Mouse (Mus musculus) megakaryocyte-erythroid progenitor cell, adult 5-6 weeks (primary cell): ENCODE results near the gene Pold4. TPM values are rescaled to one million over a fixed set of nuclear protein-coding genes. Genes with fewer than 3 reads are reported as not detected.
"Not testable (repeated sequence)": the region's sequence is repeated elsewhere in the genome, so short reads cannot be mapped to it uniquely, and the experiment has no call there.

ENCODE experiments used
- ATAC-seq: replicated peaks from 2 replicates; pipeline ENCODE4 v1.8.0; 2016; ENCODE audit warnings: mild to moderate bottlenecking, inconsistent platforms; ENCODE audit not compliant: severe bottlenecking, poor library complexity, low FRiP score, low TSS enrichment
- total RNA-seq, 2 experiments: library from RNA; stranded (forward) in 1 of 2; stranded (reverse) in 1 of 2; fragments of 200-1000, 215-1000 nt in 1 of 2; fragments of >200 nt in 1 of 2; fragmentation: Nextera tagmentation in 1 of 2; gene quantifications; 2 replicates each; pipeline ENCODE4 v1.2.3; 2014 to 2017

The Pold4 gene
- total RNA-seq, 2 experiments from 2014 or later, result 22.3 to 27.2 TPM

DNA sequence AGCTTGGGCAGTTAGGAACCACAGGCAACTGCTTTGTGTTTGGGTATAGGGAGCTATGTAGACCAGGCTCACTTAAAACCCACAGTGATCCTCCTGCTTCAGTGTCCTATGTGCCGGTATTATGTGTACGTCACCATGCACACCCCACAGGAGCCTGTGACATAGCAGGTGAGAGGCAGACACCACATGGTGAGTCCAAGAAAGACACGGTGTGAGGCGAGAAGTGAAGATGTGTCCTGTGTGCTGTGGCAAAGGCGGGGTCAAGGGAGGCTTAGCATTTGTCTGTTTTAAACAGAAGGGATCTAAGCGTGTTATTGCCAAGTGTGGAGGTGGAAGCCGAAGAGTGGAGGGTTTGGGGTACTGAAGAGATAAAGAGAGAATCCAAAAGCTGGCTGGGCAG lies 4.9 kb upstream of the Pold4 start:
- ATAC-seq, result no peak

DNA sequence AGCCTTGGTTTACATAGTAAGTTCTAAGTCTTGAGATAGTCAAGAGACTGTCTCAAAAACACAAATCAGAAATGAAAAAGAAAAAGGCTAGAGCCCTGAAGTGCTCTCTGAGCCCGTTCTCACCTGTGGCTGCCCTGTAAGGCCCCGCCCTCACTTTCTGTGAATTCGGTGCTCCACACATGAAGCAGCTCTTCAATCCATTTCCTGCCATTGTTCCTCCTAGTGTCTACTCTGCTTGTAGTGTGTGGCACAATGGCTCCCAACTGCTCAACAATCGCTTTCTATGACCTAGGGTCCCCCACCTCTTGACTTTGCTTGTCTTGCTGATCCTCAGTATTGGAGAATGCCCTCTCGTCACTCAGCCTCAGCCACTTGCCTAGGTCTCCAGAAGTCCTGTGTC lies 4.3 kb upstream of the Pold4 start:
- ATAC-seq, result no peak

DNA sequence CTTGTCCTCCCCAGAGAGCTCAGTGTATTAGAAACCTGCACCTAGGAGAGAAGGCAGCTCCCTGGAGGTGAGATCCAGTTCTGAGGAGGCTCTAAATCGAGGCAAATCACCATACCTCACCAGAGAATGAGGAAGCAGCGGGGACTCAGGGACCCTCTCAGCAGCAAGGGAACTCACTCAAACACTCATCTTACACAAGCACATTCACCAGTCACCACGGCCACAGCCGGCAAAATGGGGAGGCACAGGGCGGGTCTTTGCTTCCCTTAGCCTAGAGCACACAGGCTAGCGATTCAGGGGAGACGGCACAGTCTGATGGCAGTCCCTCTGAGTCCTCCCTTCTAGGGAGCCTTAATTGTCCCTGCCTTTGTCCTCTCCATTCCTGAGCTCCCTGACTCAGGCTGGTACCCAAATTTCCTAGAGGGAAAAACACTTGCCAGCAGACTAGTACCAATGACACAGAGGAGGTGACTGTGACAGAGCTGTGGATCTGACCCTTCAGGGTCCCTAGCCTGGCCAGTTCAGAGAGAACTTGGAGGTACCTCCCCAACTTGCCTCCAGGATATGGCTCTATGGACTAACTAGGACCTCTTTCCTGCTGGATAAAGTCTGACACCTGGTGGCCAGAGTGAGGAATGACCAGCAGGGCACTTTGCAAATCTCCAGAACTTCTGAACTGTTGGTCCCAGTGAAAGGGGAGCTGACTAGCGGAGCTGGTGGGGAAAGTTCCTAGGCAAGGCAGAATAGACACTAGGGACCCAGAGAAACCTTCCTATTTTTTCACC lies 3.6 kb upstream of the Pold4 start:
- peak; percentile 34; the same call in 1 of the 2 replicates for ATAC-seq

DNA sequence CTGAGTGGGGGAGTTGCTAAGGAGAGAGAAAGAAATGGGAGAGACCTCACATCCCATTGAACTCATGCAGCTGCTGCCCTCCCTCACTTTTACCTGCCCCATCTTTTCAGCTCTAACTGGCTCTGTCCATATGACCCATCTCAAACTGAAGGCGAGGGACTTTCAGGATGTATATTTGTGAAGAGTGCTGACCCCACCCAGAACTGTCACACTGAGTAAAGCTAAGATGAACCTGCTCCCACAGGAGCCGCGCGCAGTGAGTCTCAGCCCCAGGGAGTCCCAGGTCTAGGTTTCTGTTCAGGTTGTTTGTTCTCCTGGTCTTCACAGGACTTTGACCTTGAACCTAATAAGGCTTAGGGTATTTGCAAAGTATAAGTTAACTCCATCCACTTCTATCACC lies 2.8 kb upstream of the Pold4 start:
- ATAC-seq, result no peak

GRCm38 (mm10) chr19:4229451-4230076 lies 2.1 kb upstream of the Pold4 start:
- no peak for ATAC-seq

DNA sequence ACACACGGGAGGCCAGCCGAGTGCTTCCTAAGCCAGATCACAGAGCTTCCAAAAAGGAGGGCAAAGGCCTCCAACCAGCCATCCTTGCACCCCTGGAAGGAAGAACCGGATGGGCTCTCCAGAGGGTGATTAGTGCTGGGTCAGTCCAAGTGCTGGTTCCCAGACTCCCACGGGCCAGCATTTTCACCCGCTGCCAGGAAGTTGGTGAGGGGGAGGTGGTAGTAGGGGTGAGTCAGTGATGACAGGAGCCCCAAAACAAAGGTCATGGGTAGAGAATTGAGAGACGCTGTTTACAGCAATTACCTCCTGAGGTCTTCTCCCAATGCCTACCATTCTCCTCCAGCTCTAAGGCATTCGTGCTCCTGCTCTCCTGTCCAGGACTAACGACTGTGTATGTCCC lies 1.3 kb upstream of the Pold4 start:
- no peak for ATAC-seq

GRCm38 (mm10) chr19:4232186-4232572 lies 480 bp downstream of the Pold4 start:
- ATAC-seq, result no peak

GRCm38 (mm10) chr19:4232651-4233050 lies 952 bp downstream of the Pold4 start:
- no peak for ATAC-seq

GRCm38 (mm10) chr19:4234548-4234947 lies 2.8 kb downstream of the Pold4 start:
- ATAC-seq, result no peak

DNA sequence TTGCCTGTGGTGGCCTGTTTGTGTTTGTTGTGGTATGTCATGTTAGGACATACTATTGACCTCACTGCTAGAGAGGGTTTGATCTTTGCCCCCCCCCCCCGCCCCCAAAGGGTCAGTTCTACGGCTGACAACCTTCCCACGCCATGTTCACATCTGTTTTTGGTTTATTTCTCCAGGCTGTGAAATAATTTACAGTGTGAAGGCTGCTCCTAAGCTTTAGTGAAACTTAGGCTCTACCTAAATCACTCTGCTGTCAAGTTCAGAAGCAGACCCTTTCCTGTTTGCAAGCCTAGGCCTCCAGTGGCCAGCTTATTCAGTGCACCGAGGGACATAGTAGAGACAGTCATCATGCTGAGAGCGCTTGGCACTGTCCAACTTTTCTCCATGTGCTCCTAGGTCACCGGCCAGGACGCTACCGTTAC lies 8.6 kb downstream of the Pold4 start:
- ATAC-seq, result no peak

DNA sequence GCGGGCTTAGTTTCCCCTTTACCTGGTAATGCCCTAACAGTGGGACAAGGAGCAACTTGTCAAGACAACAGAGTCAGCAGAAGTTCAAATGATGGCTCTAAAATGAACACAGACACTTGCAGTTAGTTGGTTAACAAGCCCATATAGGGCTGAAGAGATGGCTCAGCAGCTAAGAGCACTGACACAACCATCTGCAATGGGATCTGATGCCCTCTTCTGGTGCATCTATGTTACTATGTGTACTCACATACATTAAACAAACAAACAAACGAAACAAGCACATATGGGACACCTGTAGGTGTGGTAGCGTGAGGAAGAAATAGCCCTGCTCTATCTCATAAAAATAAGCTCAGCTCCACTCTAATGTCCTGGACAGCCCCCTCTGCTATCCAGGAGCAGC lies 10.7 kb downstream of the Pold4 start:
- no peak for ATAC-seq

DNA sequence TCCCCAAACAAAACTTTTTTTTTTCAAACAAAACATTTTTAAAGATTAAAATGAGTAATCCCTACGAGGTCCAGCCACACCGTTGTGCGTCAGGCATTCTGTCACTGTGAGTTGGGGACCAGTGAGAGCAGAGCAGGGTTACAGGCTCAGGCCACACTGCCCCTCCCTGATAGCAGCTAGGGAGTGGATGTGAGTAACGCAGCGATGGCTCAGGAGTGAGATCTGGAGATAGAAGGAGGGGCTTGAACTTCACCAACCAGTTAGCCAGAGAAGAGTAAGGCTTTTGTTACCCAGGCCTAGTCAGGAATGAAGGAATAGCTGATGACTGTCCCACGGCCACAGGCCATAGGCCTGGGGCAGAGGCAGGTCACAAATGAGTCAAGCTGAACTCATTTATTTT lies 13.1 kb downstream of the Pold4 start:
- ATAC-seq, result no peak

DNA sequence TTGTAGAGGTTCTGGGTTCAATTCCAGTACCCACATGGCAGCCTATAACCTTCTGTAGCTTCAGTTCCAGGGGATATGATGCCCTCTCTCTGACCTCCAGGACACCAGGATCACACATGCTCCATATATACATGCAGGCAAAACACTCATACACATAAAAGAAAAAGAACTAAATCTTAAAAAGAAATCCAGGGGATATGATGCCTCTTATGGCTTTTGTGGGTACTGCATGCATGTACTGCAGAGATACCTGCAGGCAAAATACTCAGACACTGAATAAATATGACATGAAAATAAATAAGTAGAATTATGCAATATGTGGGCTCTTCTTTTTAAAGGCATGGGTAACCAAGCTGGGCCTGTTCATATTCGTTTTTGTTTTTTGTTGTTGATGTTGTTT lies 15.3 kb downstream of the Pold4 start:
- ATAC-seq, result 0 out of 2 replicates have a peak, but pooled peaks have one; percentile 47

- not testable (repeated sequence) for ATAC-seq
These were observed 17.0 kb downstream of the Pold4 start for GRCm38 (mm10) chr19:4248683-4249082.

GRCm38 (mm10) chr19:4254230-4254629 lies 22.5 kb downstream of the Pold4 start:
- no peak for ATAC-seq

- no peak for ATAC-seq
These were observed 24.0 kb downstream of the Pold4 start for GRCm38 (mm10) chr19:4255583-4256162.

- peak; percentile 86 for ATAC-seq
These were observed 25.7 kb downstream of the Pold4 start for GRCm38 (mm10) chr19:4257216-4257896.

GRCm38 (mm10) chr19:4257897-4258252 lies 26.2 kb downstream of the Pold4 start:
- ATAC-seq, result peak; percentile 31

GRCm38 (mm10) chr19:4261038-4261698 lies 29.5 kb downstream of the Pold4 start:
- peak; percentile 62; the same call in 1 of the 2 replicates for ATAC-seq

DNA sequence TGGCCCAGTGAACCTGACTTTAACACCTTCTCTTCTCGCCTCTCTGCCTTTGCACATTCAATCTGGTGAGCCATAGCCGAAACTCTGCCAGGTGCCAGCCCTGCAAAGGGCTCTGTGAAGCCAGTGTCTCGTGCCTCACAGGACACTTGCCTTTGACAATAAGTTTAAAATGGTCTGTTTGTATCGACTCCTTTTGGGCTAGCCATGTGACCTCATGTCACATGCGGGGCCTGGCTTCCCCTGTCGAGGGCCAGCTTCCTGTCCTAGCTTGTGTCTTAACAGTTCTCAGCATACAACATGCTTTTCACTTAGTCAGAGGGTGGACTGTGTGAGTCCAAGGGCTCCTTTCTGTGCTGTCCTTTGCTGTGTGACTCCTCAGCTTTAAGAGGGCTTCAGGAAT lies 31.1 kb downstream of the Pold4 start:
- no peak for ATAC-seq
